Mouse (Mus musculus): ENCODE results near the gene Plin1. TPM values are rescaled to one million over a fixed set of nuclear protein-coding genes. Genes with fewer than 3 reads are reported as not detected.

Plin1 gene
- total and polyA plus RNA-seq, 2 experiments from 2014 or later = 0.23 to 0.44 TPM

DNA sequence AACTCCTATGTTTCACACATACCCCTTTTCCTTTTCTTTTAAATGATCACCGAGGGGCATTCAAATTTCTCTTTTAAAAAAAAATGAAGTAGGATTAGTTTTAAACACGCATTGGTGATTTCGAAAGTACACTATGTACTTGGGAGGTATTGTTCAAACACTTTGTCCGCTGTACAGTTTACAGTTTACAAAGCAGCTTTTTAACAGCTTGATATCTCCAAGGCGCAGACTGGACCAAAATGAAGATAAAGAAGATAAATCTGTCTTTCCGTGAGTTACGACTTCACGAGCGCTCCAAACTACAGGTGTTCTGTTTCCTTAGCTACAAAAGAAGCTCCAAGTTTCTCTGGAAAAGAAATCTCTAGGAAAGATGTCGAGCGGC lies 9.6 kb upstream of the Plin1 start:
- Histone ChIP-seq H3K27me3 (ENCODE audit: insufficient read depth, low read length) (no peaks in the 10 kb centered on the region), H3K36me3 (ENCODE audit: insufficient read depth, low read length) (no peaks in the 10 kb centered on the region), H3K4me1 (ENCODE audit: insufficient read depth, low read length) (peaks cover 7% of the 10 kb centered on the region; the same call in 1 of the 2 replicates), H3K9ac (replicated peaks; ENCODE audit: low read length, poor library complexity, severe bottlenecking) (peak overlapping the region; percentile 56), H3K9me3 (ENCODE audit: low read length) (no peaks in the 10 kb centered on the region), H3K4me3 (ENCODE audit: low read depth, low read length) (peak overlapping the region; percentile 75), H3K4me2 (ENCODE audit: low read depth, low read length, poor library complexity, severe bottlenecking) (peak overlapping the region; percentile 98), H3K27ac (ENCODE audit: low read depth, low read length) (no peak overlapping the region)
- WGBS = 26% methylated on average over 11 of the region's 11 CpGs
- TF ChIP-seq CTCF (IDR thresholded peaks at IDR 0.05) = no peak
- DNase-seq (ENCODE audit: low spot score) = no peak
- ATAC-seq (ENCODE audit: low FRiP score) = no peak

DNA sequence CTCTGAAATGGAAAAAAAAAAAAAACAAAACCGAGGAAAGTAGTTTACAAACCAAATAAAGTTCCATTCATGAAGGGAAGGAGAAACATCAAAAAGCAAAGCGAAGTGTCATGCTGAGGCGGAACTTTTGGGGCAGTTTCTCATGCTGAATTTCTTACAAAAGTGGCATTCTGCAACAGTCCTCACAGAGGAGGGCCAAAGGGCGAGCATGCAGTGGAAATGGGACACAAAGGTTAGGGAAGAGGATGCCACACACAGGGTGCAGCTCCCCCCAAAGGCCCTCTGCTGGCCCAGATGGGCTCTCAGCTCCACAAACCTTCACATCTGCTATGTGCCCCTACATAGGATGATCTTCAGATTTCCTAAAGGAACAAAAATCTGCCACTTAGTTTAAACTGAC lies 7.6 kb upstream of the Plin1 start:
- H3K9ac ChIP-seq (replicated peaks; ENCODE audit: low read length, poor library complexity, severe bottlenecking) = no peak overlapping the region
- H3K27me3 ChIP-seq (ENCODE audit: insufficient read depth, low read length) = no peaks in the 10 kb centered on the region
- no peak for DNase-seq (ENCODE audit: low spot score)
- peaks cover 7% of the 10 kb centered on the region; the same call in 1 of the 2 replicates for H3K4me1 ChIP-seq (ENCODE audit: insufficient read depth, low read length)
- H3K27ac ChIP-seq (ENCODE audit: low read depth, low read length) = no peak overlapping the region
- no peak overlapping the region for H3K4me3 ChIP-seq (ENCODE audit: low read depth, low read length)
- no peaks in the 10 kb centered on the region for H3K9me3 ChIP-seq (ENCODE audit: low read length)
- ATAC-seq (ENCODE audit: low FRiP score) = no peak
- H3K4me2 ChIP-seq (ENCODE audit: low read depth, low read length, poor library complexity, severe bottlenecking) = no peak overlapping the region
- TF ChIP-seq CTCF (IDR thresholded peaks at IDR 0.05) = no peak
- WGBS = 82% methylated on average over 4 of the region's 4 CpGs
- no peaks in the 10 kb centered on the region for H3K36me3 ChIP-seq (ENCODE audit: insufficient read depth, low read length)

- H3K9me3 ChIP-seq (ENCODE audit: low read length) = no peaks in the 10 kb centered on the region
- TF ChIP-seq CTCF (IDR thresholded peaks at IDR 0.05) = no peak
- ATAC-seq (ENCODE audit: low FRiP score) (no peak), DNase-seq (ENCODE audit: low spot score) (no peak)
- H3K4me3 ChIP-seq (ENCODE audit: low read depth, low read length) = no peak overlapping the region
- H3K9ac ChIP-seq (replicated peaks; ENCODE audit: low read length, poor library complexity, severe bottlenecking) = no peak overlapping the region
- WGBS = 93% methylated on average over 2 of the region's 2 CpGs
- H3K27me3 ChIP-seq (ENCODE audit: insufficient read depth, low read length) = no peaks in the 10 kb centered on the region
- no peaks in the 10 kb centered on the region for H3K36me3 ChIP-seq (ENCODE audit: insufficient read depth, low read length)
- peaks cover 7% of the 10 kb centered on the region; the same call in 1 of the 2 replicates for H3K4me1 ChIP-seq (ENCODE audit: insufficient read depth, low read length)
- no peak overlapping the region for H3K4me2 ChIP-seq (ENCODE audit: low read depth, low read length, poor library complexity, severe bottlenecking)
- H3K27ac ChIP-seq (ENCODE audit: low read depth, low read length) = no peak overlapping the region
These were observed 6.2 kb upstream of the Plin1 start for GRCm38 (mm10) chr7:79738913-79739312.

DNA sequence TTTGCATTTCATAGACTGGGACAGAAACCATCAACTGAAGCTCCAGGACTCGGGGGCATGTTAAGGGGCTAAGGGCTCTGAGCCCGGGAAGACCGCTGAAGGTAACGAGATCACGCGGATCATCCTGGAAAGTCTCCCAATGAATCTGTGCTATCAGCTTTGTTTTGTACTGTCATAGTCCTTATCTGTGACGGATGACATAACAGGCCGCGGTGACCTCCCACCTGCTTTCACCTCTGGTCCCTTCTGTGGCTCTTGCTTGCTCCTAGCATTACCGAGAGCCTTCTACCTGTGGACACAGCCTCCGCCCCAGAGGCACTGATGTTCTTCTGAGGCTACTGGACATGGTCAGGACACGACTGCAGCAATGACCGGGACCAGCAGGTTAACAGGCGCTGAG lies 3.8 kb upstream of the Plin1 start:
- Histone ChIP-seq H3K27ac (ENCODE audit: low read depth, low read length) (no peak overlapping the region), H3K27me3 (ENCODE audit: insufficient read depth, low read length) (no peaks in the 10 kb centered on the region), H3K9me3 (ENCODE audit: low read length) (no peaks in the 10 kb centered on the region), H3K4me1 (ENCODE audit: insufficient read depth, low read length) (no peaks in the 10 kb centered on the region), H3K4me3 (ENCODE audit: low read depth, low read length) (no peak overlapping the region), H3K9ac (replicated peaks; ENCODE audit: low read length, poor library complexity, severe bottlenecking) (no peak overlapping the region), H3K4me2 (ENCODE audit: low read depth, low read length, poor library complexity, severe bottlenecking) (no peak overlapping the region), H3K36me3 (ENCODE audit: insufficient read depth, low read length) (no peaks in the 10 kb centered on the region)
- ATAC-seq (ENCODE audit: low FRiP score) (no peak), DNase-seq (ENCODE audit: low spot score) (no peak)
- no peak for TF ChIP-seq CTCF (IDR thresholded peaks at IDR 0.05)
- WGBS = 90% methylated on average over 14 of the region's 14 CpGs

DNA sequence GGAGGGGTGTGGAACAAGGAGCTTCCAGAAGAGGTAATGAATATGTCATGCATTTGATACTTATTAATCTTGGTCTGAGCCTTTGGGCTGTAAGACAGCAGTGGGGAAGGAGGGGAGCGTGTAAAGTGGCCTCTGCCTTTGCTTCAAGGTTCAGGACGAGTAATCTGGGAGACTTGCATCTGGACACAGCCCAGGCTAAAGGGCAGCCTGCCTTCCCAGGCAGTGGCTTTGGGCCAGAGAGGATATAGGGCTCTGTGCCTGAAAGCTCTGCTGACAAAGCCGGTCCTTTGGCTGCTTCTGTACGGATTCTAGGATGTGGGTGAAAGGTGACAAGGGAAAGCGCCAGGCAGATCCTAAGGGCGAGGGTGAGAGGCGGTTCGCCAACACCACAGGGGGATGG lies 1.9 kb upstream of the Plin1 start:
- H3K36me3 ChIP-seq (ENCODE audit: insufficient read depth, low read length) = no peaks in the 10 kb centered on the region
- no peak overlapping the region for H3K4me2 ChIP-seq (ENCODE audit: low read depth, low read length, poor library complexity, severe bottlenecking)
- H3K27me3 ChIP-seq (ENCODE audit: insufficient read depth, low read length) = no peaks in the 10 kb centered on the region
- no peak overlapping the region for H3K27ac ChIP-seq (ENCODE audit: low read depth, low read length)
- no peak overlapping the region for H3K9ac ChIP-seq (replicated peaks; ENCODE audit: low read length, poor library complexity, severe bottlenecking)
- H3K4me3 ChIP-seq (ENCODE audit: low read depth, low read length) = no peak overlapping the region
- no peak for ATAC-seq (ENCODE audit: low FRiP score)
- no peaks in the 10 kb centered on the region for H3K4me1 ChIP-seq (ENCODE audit: insufficient read depth, low read length)
- 81% methylated on average over 8 of the region's 8 CpGs for WGBS
- no peak for DNase-seq (ENCODE audit: low spot score)
- no peak for TF ChIP-seq CTCF (IDR thresholded peaks at IDR 0.05)
- no peaks in the 10 kb centered on the region for H3K9me3 ChIP-seq (ENCODE audit: low read length)

- Histone ChIP-seq H3K27me3 (ENCODE audit: insufficient read depth, low read length) (no peaks in the 10 kb centered on the region), H3K4me2 (ENCODE audit: low read depth, low read length, poor library complexity, severe bottlenecking) (no peak overlapping the region), H3K36me3 (ENCODE audit: insufficient read depth, low read length) (no peaks in the 10 kb centered on the region), H3K4me3 (ENCODE audit: low read depth, low read length) (no peak overlapping the region), H3K27ac (ENCODE audit: low read depth, low read length) (no peak overlapping the region), H3K9me3 (ENCODE audit: low read length) (no peaks in the 10 kb centered on the region), H3K4me1 (ENCODE audit: insufficient read depth, low read length) (no peaks in the 10 kb centered on the region), H3K9ac (replicated peaks; ENCODE audit: low read length, poor library complexity, severe bottlenecking) (no peak overlapping the region)
- DNase-seq (ENCODE audit: low spot score) (no peak), ATAC-seq (ENCODE audit: low FRiP score) (no peak)
- TF ChIP-seq CTCF (IDR thresholded peaks at IDR 0.05) = no peak
- WGBS = 74% methylated on average over 13 of the region's 13 CpGs
These were observed 1.3 kb downstream of the Plin1 start for GRCm38 (mm10) chr7:79731438-79731837.
